Mouse (Mus musculus): ENCODE measurements around the gene Tssk6. TPM values are rescaled to one million over a fixed set of nuclear protein-coding genes. Genes with fewer than 3 reads are reported as not detected.

Gene Tssk6
- polyA plus RNA-seq, 2 experiments = 0.84 to 4.1 TPM

- WGBS = 91% methylated on average over 13 of the region's 13 CpGs
- no peak for TF ChIP-seq POLR2A (IDR thresholded peaks at IDR 0.05; ENCODE audit: borderline replicate concordance, extremely low read depth, insufficient read depth, insufficient read length)
- Histone ChIP-seq H3K4me2 (replicated peaks; ENCODE audit: low read depth, low read length, severe bottlenecking) (no peak overlapping the region), H3K36me3 (ENCODE audit: control insufficient read depth, insufficient read depth, low read length) (peaks cover 99% of the 10 kb centered on the region), H3K4me1 (ENCODE audit: control insufficient read depth, insufficient read depth, low read length) (no peaks in the 10 kb centered on the region), H3K9me3 (ENCODE audit: control insufficient read depth, low read length) (no peaks in the 10 kb centered on the region), H3K27me3 (ENCODE audit: control insufficient read depth, insufficient read depth, low read length) (no peaks in the 10 kb centered on the region), H3K9ac (ENCODE audit: low read depth, low read length, severe bottlenecking) (no peak overlapping the region), H3K27ac (replicated peaks; ENCODE audit: low read depth, low read length) (no peak overlapping the region), H3K4me3 (replicated peaks; ENCODE audit: low read length) (no peak overlapping the region)
- no peak for DNase-seq (ENCODE audit: low spot score)
- no peak for ATAC-seq (ENCODE audit: low FRiP score, low read depth)
These were observed 9.9 kb downstream of the Tssk6 start for GRCm38 (mm10) chr8:69911917-69912316.

GRCm38 (mm10) chr8:69912478-69913074, 10.6 kb downstream of the Tssk6 start:
- no peak for TF ChIP-seq POLR2A (IDR thresholded peaks at IDR 0.05; ENCODE audit: borderline replicate concordance, extremely low read depth, insufficient read depth, insufficient read length)
- H3K4me3 ChIP-seq (replicated peaks; ENCODE audit: low read length) = no peak overlapping the region
- whole genome bisulfite sequencing = 89% methylated on average over 12 of the region's 12 CpGs

GRCm38 (mm10) chr8:69914526-69914925, 12.5 kb downstream of the Tssk6 start:
- 92% methylated on average over 4 of the region's 4 CpGs for WGBS
- peaks cover 84% of the 10 kb centered on the region for H3K36me3 ChIP-seq (ENCODE audit: control insufficient read depth, insufficient read depth, low read length)
- no peaks in the 10 kb centered on the region for H3K4me1 ChIP-seq (ENCODE audit: control insufficient read depth, insufficient read depth, low read length)
- no peak for TF ChIP-seq POLR2A (IDR thresholded peaks at IDR 0.05; ENCODE audit: borderline replicate concordance, extremely low read depth, insufficient read depth, insufficient read length)
- no peaks in the 10 kb centered on the region for H3K27me3 ChIP-seq (ENCODE audit: control insufficient read depth, insufficient read depth, low read length)
- H3K4me3 ChIP-seq (replicated peaks; ENCODE audit: low read length) = no peak overlapping the region
- H3K9ac ChIP-seq (ENCODE audit: low read depth, low read length, severe bottlenecking) = no peak overlapping the region
- no peaks in the 10 kb centered on the region for H3K9me3 ChIP-seq (ENCODE audit: control insufficient read depth, low read length)
- H3K27ac ChIP-seq (replicated peaks; ENCODE audit: low read depth, low read length) = no peak overlapping the region
- ATAC-seq (ENCODE audit: low FRiP score, low read depth) (no peak), DNase-seq (ENCODE audit: low spot score) (no peak)
- no peak overlapping the region for H3K4me2 ChIP-seq (replicated peaks; ENCODE audit: low read depth, low read length, severe bottlenecking)

More at GRCm38 (mm10) chr8:69912478-69913074, 10.6 kb downstream of the Tssk6 start:
- Histone ChIP-seq H3K9me3 (ENCODE audit: control insufficient read depth, low read length) (no peaks in the 10 kb centered on the region), H3K36me3 (ENCODE audit: control insufficient read depth, insufficient read depth, low read length) (peaks cover 99% of the 10 kb centered on the region), H3K9ac (ENCODE audit: low read depth, low read length, severe bottlenecking) (no peak overlapping the region), H3K27me3 (ENCODE audit: control insufficient read depth, insufficient read depth, low read length) (no peaks in the 10 kb centered on the region), H3K4me2 (replicated peaks; ENCODE audit: low read depth, low read length, severe bottlenecking) (no peak overlapping the region), H3K4me1 (ENCODE audit: control insufficient read depth, insufficient read depth, low read length) (no peaks in the 10 kb centered on the region), H3K27ac (replicated peaks; ENCODE audit: low read depth, low read length) (no peak overlapping the region)
- ATAC-seq (ENCODE audit: low FRiP score, low read depth) (no peak), DNase-seq (ENCODE audit: low spot score) (no peak)

- WGBS = 62% methylated on average over 5 of the region's 5 CpGs
- H3K4me2 ChIP-seq (replicated peaks; ENCODE audit: low read depth, low read length, severe bottlenecking) = no peak overlapping the region
- H3K4me3 ChIP-seq (replicated peaks; ENCODE audit: low read length) = no peak overlapping the region
- H3K27me3 ChIP-seq (ENCODE audit: control insufficient read depth, insufficient read depth, low read length) = no peaks in the 10 kb centered on the region
- H3K9me3 ChIP-seq (ENCODE audit: control insufficient read depth, low read length) = no peaks in the 10 kb centered on the region
- TF ChIP-seq POLR2A (IDR thresholded peaks at IDR 0.05; ENCODE audit: borderline replicate concordance, extremely low read depth, insufficient read depth, insufficient read length) = no peak
- H3K36me3 ChIP-seq (ENCODE audit: control insufficient read depth, insufficient read depth, low read length) = peaks cover 72% of the 10 kb centered on the region
- no peak for ATAC-seq (ENCODE audit: low FRiP score, low read depth)
- no peak overlapping the region for H3K9ac ChIP-seq (ENCODE audit: low read depth, low read length, severe bottlenecking)
- H3K27ac ChIP-seq (replicated peaks; ENCODE audit: low read depth, low read length) = no peak overlapping the region
- H3K4me1 ChIP-seq (ENCODE audit: control insufficient read depth, insufficient read depth, low read length) = peaks cover 4% of the 10 kb centered on the region; the same call in 1 of the 2 replicates
- DNase-seq (ENCODE audit: low spot score) = no peak
These were observed 13.8 kb downstream of the Tssk6 start for GRCm38 (mm10) chr8:69915748-69916147.

GRCm38 (mm10) chr8:69918506-69918905, 16.5 kb downstream of the Tssk6 start:
- Histone ChIP-seq H3K4me1 (ENCODE audit: control insufficient read depth, insufficient read depth, low read length) (peaks cover 4% of the 10 kb centered on the region; the same call in 1 of the 2 replicates), H3K36me3 (ENCODE audit: control insufficient read depth, insufficient read depth, low read length) (peaks cover 45% of the 10 kb centered on the region), H3K27ac (replicated peaks; ENCODE audit: low read depth, low read length) (no peak overlapping the region), H3K9ac (ENCODE audit: low read depth, low read length, severe bottlenecking) (no peak overlapping the region), H3K27me3 (ENCODE audit: control insufficient read depth, insufficient read depth, low read length) (no peaks in the 10 kb centered on the region), H3K9me3 (ENCODE audit: control insufficient read depth, low read length) (no peaks in the 10 kb centered on the region), H3K4me3 (replicated peaks; ENCODE audit: low read length) (no peak overlapping the region), H3K4me2 (replicated peaks; ENCODE audit: low read depth, low read length, severe bottlenecking) (no peak overlapping the region)
- ATAC-seq (ENCODE audit: low FRiP score, low read depth) (no peak), DNase-seq (ENCODE audit: low spot score) (no peak)
- no peak for TF ChIP-seq POLR2A (IDR thresholded peaks at IDR 0.05; ENCODE audit: borderline replicate concordance, extremely low read depth, insufficient read depth, insufficient read length)

Measured in limb, embryonic 14.5 days (tissue).